Mouse (Mus musculus) monocyte, adult 2 months (primary cell): ENCODE measurements around the gene Fibcd1.

Source experiments
- DNase-seq, 2 experiments: peaks; one replicate each; pipeline ENCODE4 v3.0.0; 2022; ENCODE audit warnings: low spot score in 2 of 2, low read depth in 1 of 2

The Fibcd1 gene

DNA sequence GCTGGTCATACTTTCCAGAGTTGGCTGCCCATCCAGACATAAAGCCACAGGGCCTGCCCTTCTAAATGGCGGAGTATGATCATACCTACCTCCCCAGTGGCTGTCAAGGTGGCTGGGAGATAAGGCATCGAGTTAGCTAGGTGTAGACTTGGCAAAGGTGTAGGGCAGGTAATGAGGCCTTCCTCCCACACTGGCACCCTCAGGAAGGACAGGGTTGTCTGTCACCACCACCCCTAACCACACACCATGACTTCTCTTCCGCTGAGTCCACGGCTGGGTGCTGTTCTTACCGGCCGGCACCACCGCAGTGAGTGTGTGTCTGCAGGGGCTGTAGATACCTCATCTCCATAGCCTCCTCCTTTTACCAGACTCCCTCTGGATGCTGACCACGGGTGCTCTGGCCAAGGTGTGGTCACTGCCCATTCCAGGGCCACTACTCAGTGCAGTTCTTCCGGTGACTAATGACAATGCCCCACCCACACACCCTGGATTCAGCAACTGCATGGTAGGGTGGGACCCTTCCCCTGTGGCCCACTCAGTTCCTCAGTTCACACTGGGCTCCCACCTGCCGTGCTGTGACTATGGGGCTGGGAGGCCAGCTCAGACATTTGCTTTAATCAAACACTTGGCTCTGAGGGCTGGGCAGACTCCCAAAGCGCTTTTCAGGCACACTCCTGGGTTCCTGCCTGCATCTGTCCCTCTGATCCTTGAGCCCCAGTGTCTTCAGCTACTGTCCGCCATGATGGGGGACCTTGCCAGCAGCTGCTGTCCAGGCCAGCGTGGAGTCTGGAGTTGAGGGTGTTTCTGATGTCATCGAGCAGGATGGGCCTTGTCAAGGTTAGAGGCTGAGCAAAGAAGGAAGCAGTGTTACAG is 34.5 kb downstream of the Fibcd1 start:
- no peak for DNase-seq

GRCm38 (mm10) chr2:31810444-31810843 is 35.4 kb downstream of the Fibcd1 start, which contains the start of gene Qrfp:
Gene Qrfp (minus strand): TSS chr2:31810580.
- no peak for DNase-seq

DNA sequence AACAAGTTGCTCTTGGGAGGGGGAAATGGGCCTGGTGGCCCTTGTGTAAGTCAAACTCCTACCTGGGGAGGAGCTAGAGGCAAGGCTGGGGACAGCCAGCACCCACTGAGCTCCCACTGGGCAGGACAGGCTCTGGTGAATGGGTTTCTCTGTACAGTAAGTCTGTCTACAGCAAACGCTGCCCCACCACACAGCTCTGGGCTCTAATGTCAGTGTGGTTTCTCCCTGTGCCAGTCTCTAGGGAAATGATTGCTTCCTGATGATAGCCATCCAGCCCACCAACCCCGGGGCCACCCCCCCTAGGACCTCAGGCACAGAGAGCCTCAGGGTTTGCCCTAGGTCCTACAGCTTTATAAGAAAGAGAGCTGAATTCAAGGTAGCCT is 36.5 kb downstream of the Fibcd1 start:
- no peak for DNase-seq

- DNase-seq = no peak
Observed at GRCm38 (mm10) chr2:31808410-31809357, 37.1 kb downstream of the Fibcd1 start.

GRCm38 (mm10) chr2:31806639-31807382 is 39.0 kb downstream of the Fibcd1 start:
- DNase-seq = no peak

DNA sequence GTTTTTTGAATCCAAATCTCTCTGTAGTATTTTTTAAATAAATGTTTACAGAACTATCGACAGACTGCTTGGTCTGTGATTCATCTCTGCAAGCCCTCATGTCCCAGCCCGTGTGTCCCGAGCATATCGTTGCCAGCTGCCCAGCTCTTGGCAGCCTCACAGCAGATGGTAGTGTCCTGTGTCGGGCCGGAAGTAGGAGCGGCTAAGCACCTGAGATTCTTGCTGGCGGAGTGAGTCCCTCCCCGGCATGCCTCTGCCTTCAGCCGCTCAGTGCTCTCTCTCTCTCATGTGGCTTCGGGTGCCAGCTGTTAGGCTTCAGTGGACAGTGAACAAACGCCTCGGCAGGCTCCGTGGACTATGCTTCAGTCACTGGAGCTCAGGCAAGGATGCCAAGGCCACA is 42.3 kb downstream of the Fibcd1 start:
- no peak for DNase-seq

DNA sequence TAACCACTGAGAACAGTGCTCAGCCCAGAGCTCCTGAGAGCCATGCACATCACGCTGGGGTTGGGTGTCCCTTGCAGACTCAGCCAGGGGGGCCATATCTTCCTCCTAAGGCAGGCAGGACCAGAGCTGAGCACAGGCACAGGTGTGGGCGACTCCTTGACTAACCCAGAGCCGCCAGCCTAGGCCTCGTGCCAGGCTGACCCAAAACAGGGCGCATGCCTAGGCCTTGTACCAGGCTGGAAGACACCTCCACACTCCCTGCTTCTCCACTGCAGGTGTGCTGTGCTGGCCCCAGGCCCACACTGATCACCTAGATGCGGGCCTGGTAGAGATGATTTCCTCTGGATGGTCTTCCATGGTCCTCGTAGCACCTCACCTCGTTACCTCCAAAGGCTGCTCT is 43.0 kb downstream of the Fibcd1 start:
- no peak for DNase-seq

GRCm38 (mm10) chr2:31801416-31801815 is 44.4 kb downstream of the Fibcd1 start:
- DNase-seq = no peak

DNA sequence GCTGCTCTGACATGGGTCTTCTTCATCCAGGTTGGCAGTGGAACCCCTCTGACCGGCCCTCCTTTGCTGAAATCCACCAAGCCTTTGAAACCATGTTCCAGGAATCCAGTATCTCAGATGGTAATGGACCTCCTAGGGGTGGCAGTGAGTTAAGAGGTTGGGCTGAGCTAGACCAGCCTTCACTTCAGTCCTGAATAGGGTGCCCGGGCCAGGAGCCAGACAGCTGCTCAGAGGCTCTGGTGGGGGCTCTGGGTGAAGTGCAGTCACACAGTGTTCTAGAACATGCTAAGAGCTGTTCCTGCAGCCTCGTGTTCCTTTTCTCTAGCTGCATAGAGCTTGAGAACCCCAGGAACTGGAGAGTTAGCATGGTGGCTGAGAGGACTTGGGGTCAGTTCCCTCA is 48.9 kb downstream of the Fibcd1 start:
- DNase-seq = no peak

GRCm38 (mm10) chr2:31792611-31793010 is 53.2 kb downstream of the Fibcd1 start:
- no peak for DNase-seq

- no peak for DNase-seq
Observed at GRCm38 (mm10) chr2:31791260-31791659, 54.5 kb downstream of the Fibcd1 start.

DNA sequence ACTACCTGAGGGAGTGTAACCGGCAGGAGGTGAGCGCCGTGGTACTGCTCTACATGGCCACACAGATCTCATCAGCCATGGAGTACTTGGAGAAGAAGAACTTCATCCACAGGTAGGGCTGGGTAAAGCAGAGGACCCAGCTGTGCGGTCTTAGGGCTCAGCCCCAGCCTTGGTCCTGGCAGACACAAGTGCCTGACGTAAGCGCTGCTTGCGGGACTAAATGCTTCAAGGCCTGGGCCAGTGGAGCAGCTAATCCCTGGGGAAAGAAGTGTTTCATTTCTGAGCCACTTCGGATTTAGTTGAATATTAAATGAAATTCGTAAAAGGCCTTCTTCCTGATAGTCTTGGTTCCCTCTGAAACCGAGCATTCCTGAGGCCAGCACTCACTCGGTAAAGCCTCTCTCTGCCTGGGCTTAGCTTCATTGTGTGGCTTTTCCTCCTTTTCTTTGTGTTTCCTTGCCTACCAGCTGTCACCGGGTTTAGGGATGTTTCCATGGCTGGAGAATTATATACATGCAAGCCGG is 55.0 kb downstream of the Fibcd1 start:
- no peak for DNase-seq

GRCm38 (mm10) chr2:31789215-31789614 is 56.6 kb downstream of the Fibcd1 start:
- no peak for DNase-seq

DNA sequence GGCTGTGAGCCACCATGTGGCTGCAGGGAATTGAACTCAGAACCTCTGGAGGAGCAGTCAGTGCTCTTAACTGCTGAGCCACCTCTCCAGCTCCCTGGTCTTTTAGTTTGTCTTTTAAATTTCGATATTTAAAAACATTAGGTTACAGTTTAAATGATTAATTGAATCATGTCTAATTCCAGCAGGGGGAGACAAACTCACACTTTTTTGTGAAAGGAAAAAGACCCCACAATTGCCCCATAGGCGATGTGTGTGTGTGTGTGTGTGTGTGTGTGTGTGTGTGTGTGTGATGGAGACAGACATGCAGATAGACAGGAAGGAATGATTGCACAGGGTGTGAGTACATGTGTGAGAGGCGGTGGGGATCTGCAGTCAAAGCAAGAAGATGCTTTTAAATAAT is 57.6 kb downstream of the Fibcd1 start:
- DNase-seq = no peak

- peak in 1 of 2 experiments; percentile 60 for DNase-seq
Observed at GRCm38 (mm10) chr2:31787029-31787428, 58.8 kb downstream of the Fibcd1 start.

GRCm38 (mm10) chr2:31785074-31785473 is 60.7 kb downstream of the Fibcd1 start:
- peak in 1 of 2 experiments; percentile 59 for DNase-seq

DNA sequence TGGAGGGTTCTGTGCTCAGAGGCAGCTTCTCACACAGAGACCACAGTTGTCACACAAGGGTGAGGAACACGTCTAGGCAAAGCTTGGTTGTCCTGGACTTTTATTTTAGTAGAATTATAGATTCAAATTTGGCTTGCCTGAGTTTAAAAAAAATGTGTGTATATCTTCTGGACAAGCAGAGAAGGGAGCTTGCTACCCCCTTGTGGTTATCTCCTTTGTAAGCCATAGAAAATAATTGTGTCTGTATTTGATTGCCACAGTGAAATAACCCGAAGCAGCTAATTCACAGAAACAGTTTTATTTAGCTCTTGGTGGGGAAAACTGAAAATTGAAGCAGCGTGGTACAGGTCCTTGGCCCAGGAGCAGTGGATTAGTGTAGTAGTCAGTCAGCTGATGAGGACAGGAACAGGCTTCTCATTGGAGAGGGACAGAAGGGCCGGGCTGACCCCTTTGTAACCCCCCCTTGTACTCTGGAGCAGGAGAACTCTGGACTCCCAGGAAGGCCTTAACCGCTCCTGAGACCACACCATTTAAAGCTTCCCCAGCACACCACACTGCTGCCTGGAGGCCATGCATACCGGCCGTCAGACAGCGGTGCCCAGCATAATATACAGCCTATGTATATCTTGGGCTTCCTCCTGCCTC is 62.7 kb downstream of the Fibcd1 start:
- no peak for DNase-seq

DNA sequence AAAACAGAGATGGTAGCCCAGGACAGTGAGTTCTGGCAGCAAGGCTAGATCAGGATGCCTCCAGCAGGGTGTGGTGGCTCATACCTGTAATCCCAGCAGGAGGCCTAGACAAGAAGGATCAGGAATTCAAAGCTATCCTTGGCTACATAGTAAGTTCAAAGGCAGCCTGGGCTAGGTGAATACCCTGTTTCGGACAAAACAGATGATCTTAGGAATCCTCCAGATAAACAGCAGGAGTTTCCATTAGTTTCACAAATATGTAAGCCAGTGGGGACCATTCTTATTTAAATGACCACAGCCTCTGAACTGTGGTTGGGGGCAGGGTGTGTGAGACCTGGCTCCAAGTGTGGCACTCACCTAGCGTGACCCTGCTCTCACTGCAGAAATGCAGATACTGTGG is 66.5 kb downstream of the Fibcd1 start:
- DNase-seq = no peak

- DNase-seq = no peak
Observed at GRCm38 (mm10) chr2:31776479-31776878, 69.3 kb downstream of the Fibcd1 start.

DNA sequence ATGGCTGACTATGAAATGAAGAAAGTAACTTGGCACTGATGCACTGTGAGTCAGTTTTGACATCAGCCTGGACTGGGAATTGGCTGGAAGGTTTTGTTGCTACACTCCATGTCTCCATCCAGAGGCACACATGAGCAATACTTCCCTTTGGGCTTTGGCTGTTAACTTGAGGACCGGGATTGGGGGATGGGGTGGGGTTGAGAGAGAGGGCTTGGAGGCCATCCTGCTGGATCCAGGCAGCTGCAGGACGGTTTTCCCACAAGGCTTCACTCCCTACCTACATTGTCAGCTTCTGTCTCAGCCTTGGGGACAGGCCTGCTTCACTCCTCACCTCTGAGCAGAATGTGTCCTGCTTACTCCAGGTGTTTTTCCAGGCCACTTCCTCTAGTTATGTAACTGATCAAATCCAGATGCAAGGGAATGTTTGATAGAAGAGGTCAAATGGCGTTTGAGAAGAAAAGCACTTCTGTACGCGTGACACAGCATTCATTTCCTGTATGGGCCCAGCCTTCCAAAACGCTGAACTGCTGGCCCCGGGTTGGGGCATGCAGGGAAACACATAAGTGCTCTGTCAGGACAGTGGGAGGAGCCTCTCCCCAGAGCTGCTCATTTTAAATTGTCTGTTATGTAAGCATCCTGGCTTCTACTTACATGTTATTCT is 74.9 kb downstream of the Fibcd1 start:
- peak; percentile 17 to 37 for DNase-seq
